Mouse (Mus musculus) embryonic facial prominence, embryonic 12.5 days (tissue): Measurements from ENCODE around the gene Ccdc66. TPM values are rescaled to one million over a fixed set of nuclear protein-coding genes. Genes with fewer than 3 reads are reported as not detected.

Source experiments
- ATAC-seq: fragments of 200-750 bp; cut with Nextera tagmentation; 2 replicates; pipeline ENCODE4 v1.8.0; 2017; ENCODE audit not compliant: insufficient number of reproducible peaks, insufficient read depth, low FRiP score, low TSS enrichment
- H3K27ac ChIP-seq: fragments of 300-500 bp; sonication (generic); 2 replicates; pipeline ENCODE4 v1.5.1; 2016; ENCODE audit warnings: mild to moderate bottlenecking
- H3K27me3 ChIP-seq: fragments of 300-500 bp; sonication (generic); 2 replicates; pipeline ENCODE4 v1.6.1; 2016; ENCODE audit warnings: mild to moderate bottlenecking, moderate library complexity
- H3K36me3 ChIP-seq: fragments of 300-500 bp; sonication (generic); 2 replicates; pipeline ENCODE4 v1.6.1; 2016; ENCODE audit warnings: mild to moderate bottlenecking
- H3K4me1 ChIP-seq: fragments of 300-500 bp; sonication (generic); 2 replicates; pipeline ENCODE4 v1.6.1; 2016
- H3K4me2 ChIP-seq: fragments of 300-500 bp; sonication (generic); replicated peaks from 2 replicates; pipeline ENCODE4 v1.6.1; 2016; ENCODE audit warnings: mild to moderate bottlenecking, moderate library complexity
- H3K4me3 ChIP-seq: fragments of 300-500 bp; sonication (generic); 2 replicates; pipeline ENCODE4 v1.5.1; 2016; ENCODE audit warnings: mild to moderate bottlenecking
- H3K9ac ChIP-seq: fragments of 300-500 bp; sonication (generic); 2 replicates; pipeline ENCODE4 v1.6.1; 2016; ENCODE audit warnings: mild to moderate bottlenecking, moderate library complexity
- H3K9me3 ChIP-seq: fragments of 300-500 bp; sonication (generic); 2 replicates; pipeline ENCODE4 v1.6.1; 2016; ENCODE audit warnings: mild to moderate bottlenecking, moderate library complexity
- WGBS: fragments of 180-500 bp; shearing (Covaris S2); methylation state at CpG from one replicate; pipeline ENCODE4 v1.1.7; 2016; 5-methylcytosine and 5-hydroxymethylcytosine counted together
- polyA plus RNA-seq: library from polyadenylated mRNA; unstranded; fragments of >200 nt; fragmentation: Nextera tagmentation; extraction: Ambion mirVana; gene quantifications from 2 replicates; pipeline ENCODE4 v1.2.1, GENCODE M21; 2016

Ccdc66 gene
- polyA plus RNA-seq, 1 experiment from 2014 or later: 16.6 TPM

GRCm38 (mm10) chr14:27436116-27436515, 72.1 kb downstream of the Ccdc66 start:
- H3K4me3 ChIP-seq: no peak overlapping the region
- peaks cover 31% of the 10 kb centered on the region for H3K36me3 ChIP-seq
- no peaks in the 10 kb centered on the region for H3K27me3 ChIP-seq
- no peak for ATAC-seq
- H3K4me2 ChIP-seq: no peak overlapping the region
- no peaks in the 10 kb centered on the region for H3K9me3 ChIP-seq
- WGBS: 92% methylated on average over 1 of the region's 1 CpGs
- no peak overlapping the region for H3K9ac ChIP-seq
- no peaks in the 10 kb centered on the region for H3K4me1 ChIP-seq
- H3K27ac ChIP-seq: no peak overlapping the region

DNA sequence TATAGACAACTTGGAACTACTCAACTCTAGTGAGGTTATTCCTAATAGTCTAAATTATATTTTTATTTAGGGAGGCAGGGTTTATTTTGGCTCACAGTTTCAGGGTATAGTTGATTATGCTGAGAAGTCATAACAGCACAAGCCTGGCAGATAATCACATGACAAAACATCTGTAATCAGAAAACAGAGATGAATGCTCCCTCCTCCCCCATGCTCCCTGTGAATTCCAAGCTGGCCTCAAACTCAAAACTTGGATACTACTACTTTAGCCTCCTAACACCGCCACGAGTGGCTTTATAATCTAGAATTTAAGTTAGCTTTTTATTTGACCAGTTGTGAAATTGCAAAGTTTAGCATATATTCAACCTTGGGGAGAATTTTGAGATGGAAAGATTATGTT, 76.2 kb downstream of the Ccdc66 start:
- ATAC-seq: no peak
- H3K27ac ChIP-seq: no peak overlapping the region
- no peaks in the 10 kb centered on the region for H3K27me3 ChIP-seq
- H3K4me2 ChIP-seq: no peak overlapping the region
- peaks cover 31% of the 10 kb centered on the region for H3K36me3 ChIP-seq
- peaks cover 11% of the 10 kb centered on the region; the same call in 1 of the 2 replicates for H3K9me3 ChIP-seq
- no peaks in the 10 kb centered on the region for H3K4me1 ChIP-seq
- no peak overlapping the region for H3K4me3 ChIP-seq
- H3K9ac ChIP-seq: no peak overlapping the region
- 95% methylated on average over 2 of the region's 2 CpGs for WGBS

Other genes starting within 250 kb of the Ccdc66 start
- 21.4 and 21.5 TPM in 2 replicates for gene Fam208a, start 79.6 kb downstream of the Ccdc66 start, polyA plus RNA-seq
- 12.0 and 12.9 TPM in 2 replicates for gene Erc2, start 114.0 kb upstream of the Ccdc66 start, polyA plus RNA-seq